Mouse (Mus musculus) limb, embryonic 15.5 days (tissue): ENCODE results near the gene S1pr2. TPM values are rescaled to one million over a fixed set of nuclear protein-coding genes. Genes with fewer than 3 reads are reported as not detected.

Experiments used
- ATAC-seq: fragments of 200-750 bp; cut with Nextera tagmentation; 2 replicates; pipeline ENCODE4 v1.8.0; 2017; ENCODE audit warnings: low read depth, moderate TSS enrichment; ENCODE audit not compliant: insufficient number of reproducible peaks, low FRiP score, low TSS enrichment
- H3K27ac ChIP-seq: fragments of 300-500 bp; sonication (generic); 2 replicates; pipeline ENCODE4 v1.5.1; 2015; ENCODE audit warnings: moderate library complexity, mild to moderate bottlenecking, inconsistent platforms
- H3K27me3 ChIP-seq: fragments of 300-500 bp; sonication (generic); 2 replicates; pipeline ENCODE4 v1.6.1; 2015; ENCODE audit warnings: inconsistent platforms
- H3K36me3 ChIP-seq: fragments of 300-500 bp; sonication (generic); 2 replicates; pipeline ENCODE4 v1.6.1; 2015; ENCODE audit warnings: inconsistent platforms
- H3K4me1 ChIP-seq: fragments of 300-500 bp; sonication (generic); 2 replicates; pipeline ENCODE4 v1.6.1; 2015; ENCODE audit warnings: inconsistent platforms
- H3K4me2 ChIP-seq: fragments of 300-500 bp; sonication (generic); 2 replicates; pipeline ENCODE4 v1.6.1; 2015; ENCODE audit warnings: mild to moderate bottlenecking, inconsistent platforms
- H3K4me3 ChIP-seq: fragments of 300-500 bp; sonication (generic); 2 replicates; pipeline ENCODE4 v1.5.1; 2015; ENCODE audit warnings: mild to moderate bottlenecking, inconsistent platforms
- H3K9ac ChIP-seq: fragments of 300-500 bp; sonication (generic); 2 replicates; pipeline ENCODE4 v1.6.1; 2015; ENCODE audit warnings: inconsistent platforms
- H3K9me3 ChIP-seq: fragments of 300-500 bp; sonication (generic); 2 replicates; pipeline ENCODE4 v1.6.1; 2016; ENCODE audit warnings: inconsistent platforms
- WGBS: fragments of 180-500 bp; shearing (Covaris S2); methylation state at CpG from one replicate; pipeline ENCODE4 v1.1.7; 2015; 5-methylcytosine and 5-hydroxymethylcytosine counted together
- polyA plus RNA-seq: library from polyadenylated mRNA; unstranded; fragments of >200 nt; fragmentation: Nextera tagmentation; extraction: Ambion mirVana; gene quantifications from 2 replicates; pipeline ENCODE4 v1.2.1, GENCODE M21; 2015

Gene S1pr2
- polyA plus RNA-seq, 1 experiment from 2014 or later, result 65.1 TPM

- H3K27me3 ChIP-seq, result no peaks in the 10 kb centered on the region
- no peaks in the 10 kb centered on the region for H3K9me3 ChIP-seq
- no peaks in the 10 kb centered on the region for H3K36me3 ChIP-seq
- H3K4me2 ChIP-seq, result no peak overlapping the region
- no peak for ATAC-seq
- H3K9ac ChIP-seq, result no peak overlapping the region
- H3K4me3 ChIP-seq, result no peak overlapping the region
- no peak overlapping the region for H3K27ac ChIP-seq
- H3K4me1 ChIP-seq, result peaks cover 10% of the 10 kb centered on the region
- WGBS, result 90% methylated on average over 8 of the region's 8 CpGs
Observed at GRCm38 (mm10) chr9:20997065-20997464, 20.5 kb upstream of the S1pr2 start.

GRCm38 (mm10) chr9:20995069-20995468 lies 18.5 kb upstream of the S1pr2 start:
- no peak overlapping the region for H3K27ac ChIP-seq
- no peak overlapping the region for H3K9ac ChIP-seq
- H3K36me3 ChIP-seq, result no peaks in the 10 kb centered on the region
- no peaks in the 10 kb centered on the region for H3K27me3 ChIP-seq
- H3K4me3 ChIP-seq, result no peak overlapping the region
- no peak overlapping the region for H3K4me2 ChIP-seq
- peaks cover 19% of the 10 kb centered on the region for H3K4me1 ChIP-seq
- WGBS, result 74% methylated on average over 3 of the region's 3 CpGs
- H3K9me3 ChIP-seq, result no peaks in the 10 kb centered on the region
- ATAC-seq, result no peak

- H3K36me3 ChIP-seq, result no peaks in the 10 kb centered on the region
- no peak overlapping the region; the same call in 1 of the 2 replicates for H3K27ac ChIP-seq
- ATAC-seq, result no peak
Observed at GRCm38 (mm10) chr9:20993165-20993898, 16.8 kb upstream of the S1pr2 start.

GRCm38 (mm10) chr9:20991587-20991986 lies 15.0 kb upstream of the S1pr2 start:
- Histone ChIP-seq H3K4me2 (no peak overlapping the region), H3K4me1 (peaks cover 40% of the 10 kb centered on the region), H3K36me3 (no peaks in the 10 kb centered on the region), H3K9ac (no peak overlapping the region), H3K4me3 (no peak overlapping the region), H3K9me3 (no peaks in the 10 kb centered on the region), H3K27ac (0 out of 2 replicates have a peak overlapping the region, but pooled peaks have one; percentile 84), H3K27me3 (no peaks in the 10 kb centered on the region)
- 100% methylated on average over 4 of the region's 4 CpGs for WGBS
- ATAC-seq, result no peak

More at GRCm38 (mm10) chr9:20993165-20993898, 16.8 kb upstream of the S1pr2 start:
- 34% methylated on average over 5 of the region's 5 CpGs for WGBS
- Histone ChIP-seq H3K9ac (no peak overlapping the region), H3K27me3 (no peaks in the 10 kb centered on the region), H3K4me3 (no peak overlapping the region), H3K9me3 (no peaks in the 10 kb centered on the region), H3K4me1 (peaks cover 22% of the 10 kb centered on the region), H3K4me2 (no peak overlapping the region)

GRCm38 (mm10) chr9:20990861-20991260 lies 14.3 kb upstream of the S1pr2 start:
- 5% methylated on average over 10 of the region's 10 CpGs for WGBS
- H3K27me3 ChIP-seq, result no peaks in the 10 kb centered on the region
- peak overlapping the region; percentile 84 for H3K27ac ChIP-seq
- peak overlapping the region; percentile 31 for H3K4me2 ChIP-seq
- ATAC-seq, result peak; percentile 33; the same call in 1 of the 2 replicates
- no peak overlapping the region for H3K9ac ChIP-seq
- peaks cover 45% of the 10 kb centered on the region for H3K4me1 ChIP-seq
- H3K4me3 ChIP-seq, result no peak overlapping the region
- H3K36me3 ChIP-seq, result no peaks in the 10 kb centered on the region
- no peaks in the 10 kb centered on the region for H3K9me3 ChIP-seq

GRCm38 (mm10) chr9:20987953-20988352 lies 11.4 kb upstream of the S1pr2 start:
- WGBS, result 28% methylated on average over 7 of the region's 7 CpGs
- Histone ChIP-seq H3K9me3 (no peaks in the 10 kb centered on the region), H3K27me3 (no peaks in the 10 kb centered on the region), H3K36me3 (no peaks in the 10 kb centered on the region), H3K27ac (peak overlapping the region; percentile 85), H3K4me2 (no peak overlapping the region), H3K4me3 (no peak overlapping the region), H3K9ac (no peak overlapping the region), H3K4me1 (peaks cover 45% of the 10 kb centered on the region)
- ATAC-seq, result no peak

- peak; percentile 89 for ATAC-seq
- H3K9me3 ChIP-seq, result no peaks in the 10 kb centered on the region
- no peak overlapping the region for H3K4me3 ChIP-seq
- H3K9ac ChIP-seq, result no peak overlapping the region
- no peaks in the 10 kb centered on the region for H3K27me3 ChIP-seq
- peak overlapping the region; percentile 85 for H3K27ac ChIP-seq
- H3K4me1 ChIP-seq, result peaks cover 44% of the 10 kb centered on the region
- no peak overlapping the region for H3K4me2 ChIP-seq
- 25% methylated on average over 15 of the region's 15 CpGs for WGBS
- H3K36me3 ChIP-seq, result no peaks in the 10 kb centered on the region
Observed at GRCm38 (mm10) chr9:20986952-20987686, 10.5 kb upstream of the S1pr2 start.

GRCm38 (mm10) chr9:20983169-20983568 lies 6.6 kb upstream of the S1pr2 start:
- Histone ChIP-seq H3K9ac (no peak overlapping the region), H3K9me3 (no peaks in the 10 kb centered on the region), H3K27ac (no peak overlapping the region), H3K4me3 (no peak overlapping the region), H3K4me1 (peaks cover 41% of the 10 kb centered on the region), H3K4me2 (no peak overlapping the region), H3K27me3 (no peaks in the 10 kb centered on the region), H3K36me3 (no peaks in the 10 kb centered on the region)
- WGBS, result 33% methylated on average over 5 of the region's 5 CpGs
- ATAC-seq, result no peak

GRCm38 (mm10) chr9:20982171-20982570 lies 5.6 kb upstream of the S1pr2 start:
- Histone ChIP-seq H3K4me1 (peaks cover 34% of the 10 kb centered on the region), H3K4me2 (no peak overlapping the region), H3K27ac (no peak overlapping the region), H3K9me3 (no peaks in the 10 kb centered on the region), H3K27me3 (no peaks in the 10 kb centered on the region), H3K36me3 (no peaks in the 10 kb centered on the region), H3K4me3 (no peak overlapping the region), H3K9ac (no peak overlapping the region)
- no peak for ATAC-seq
- 65% methylated on average over 3 of the region's 3 CpGs for WGBS

- H3K4me3 ChIP-seq, result no peak overlapping the region
- 83% methylated on average over 7 of the region's 7 CpGs for WGBS
- no peaks in the 10 kb centered on the region for H3K27me3 ChIP-seq
- H3K4me1 ChIP-seq, result peaks cover 34% of the 10 kb centered on the region
- H3K4me2 ChIP-seq, result no peak overlapping the region
- H3K27ac ChIP-seq, result no peak overlapping the region
- no peaks in the 10 kb centered on the region for H3K9me3 ChIP-seq
- H3K9ac ChIP-seq, result no peak overlapping the region
- ATAC-seq, result no peak
- no peaks in the 10 kb centered on the region for H3K36me3 ChIP-seq
Observed at GRCm38 (mm10) chr9:20979769-20980168, 3.2 kb upstream of the S1pr2 start.

GRCm38 (mm10) chr9:20979181-20979580 lies 2.6 kb upstream of the S1pr2 start:
- no peak overlapping the region for H3K4me2 ChIP-seq
- peaks cover 39% of the 10 kb centered on the region for H3K4me1 ChIP-seq
- WGBS, result 59% methylated on average over 5 of the region's 5 CpGs

GRCm38 (mm10) chr9:20978409-20979095 lies 2.0 kb upstream of the S1pr2 start:
- peaks cover 43% of the 10 kb centered on the region for H3K4me1 ChIP-seq
- H3K27me3 ChIP-seq, result no peaks in the 10 kb centered on the region
- H3K27ac ChIP-seq, result peak overlapping the region; percentile 63
- no peak overlapping the region for H3K4me3 ChIP-seq
- no peak for ATAC-seq
- H3K9ac ChIP-seq, result no peak overlapping the region
- WGBS, result 51% methylated on average over 10 of the region's 10 CpGs
- H3K4me2 ChIP-seq, result no peak overlapping the region
- H3K9me3 ChIP-seq, result no peaks in the 10 kb centered on the region
- no peaks in the 10 kb centered on the region for H3K36me3 ChIP-seq

More at GRCm38 (mm10) chr9:20979181-20979580, 2.6 kb upstream of the S1pr2 start:
- H3K27me3 ChIP-seq, result no peaks in the 10 kb centered on the region
- no peak for ATAC-seq
- peak overlapping the region; percentile 63 for H3K27ac ChIP-seq
- no peaks in the 10 kb centered on the region for H3K9me3 ChIP-seq
- no peaks in the 10 kb centered on the region for H3K36me3 ChIP-seq
- H3K4me3 ChIP-seq, result no peak overlapping the region
- H3K9ac ChIP-seq, result no peak overlapping the region
